Mouse (Mus musculus) ES-E14 (cell line): ENCODE data around the gene Adgrv1. TPM values are rescaled to one million over a fixed set of nuclear protein-coding genes. Genes with fewer than 3 reads are reported as not detected.
"Not testable (repeated sequence)": the region's sequence is repeated elsewhere in the genome, so short reads cannot be mapped to it uniquely, and the experiment has no call there.

Source experiments
- DNase-seq: peaks from one replicate; pipeline ENCODE4 v3.0.0-alpha.2; 2013; ENCODE audit warnings: low read depth, low spot score
- H3K27ac ChIP-seq: 2 replicates; pipeline ENCODE4 v1.5.1; 2012; ENCODE audit warnings: low read depth, mild to moderate bottlenecking, low read length, moderate library complexity, mixed read lengths; ENCODE audit not compliant: poor library complexity, insufficient read depth, severe bottlenecking
- H3K36me3 ChIP-seq: 2 replicates; pipeline ENCODE4 v1.6.1; 2012; ENCODE audit warnings: mild to moderate bottlenecking, low read length, moderate library complexity, mixed read lengths; ENCODE audit not compliant: control insufficient read depth, poor library complexity, insufficient read depth, severe bottlenecking
- H3K4me1 ChIP-seq, 2 experiments: fragments of 150-350 bp in 1 of 2; sonication (generic) in 1 of 2; 2 replicates each; pipeline ENCODE4 v1.6.1; 2012; ENCODE audit warnings: low read length in 2 of 2, mild to moderate bottlenecking in 1 of 2, mixed read lengths in 1 of 2; ENCODE audit not compliant: control insufficient read depth in 2 of 2, insufficient read depth in 2 of 2, poor library complexity in 1 of 2
- H3K4me3 ChIP-seq, 2 experiments: fragments of 150-350 bp in 1 of 2; sonication (generic) in 1 of 2; 2 replicates each; pipeline ENCODE4 v1.5.1; 2012; ENCODE audit warnings: low read length in 2 of 2, low read depth in 1 of 2, mild to moderate bottlenecking in 1 of 2, mixed read lengths in 1 of 2; ENCODE audit not compliant: insufficient read depth in 1 of 2, poor library complexity in 1 of 2, severe bottlenecking in 1 of 2
- H3K9ac ChIP-seq: 2 replicates; pipeline ENCODE4 v1.6.1; 2012; ENCODE audit warnings: low read depth, mild to moderate bottlenecking, low read length, mixed read lengths; ENCODE audit not compliant: poor library complexity, insufficient read depth, severe bottlenecking
- H3K9me3 ChIP-seq: fragments of 150-350 bp; sonication (generic); 2 replicates; pipeline ENCODE4 v1.6.1; 2012; ENCODE audit warnings: low read depth, mild to moderate bottlenecking, low read length; ENCODE audit not compliant: control insufficient read depth, insufficient read depth
- CHD2 ChIP-seq: IDR thresholded peaks from 2 replicates; pipeline ENCODE4 v1.6.1; 2014; ENCODE audit warnings: mild to moderate bottlenecking, low read depth, low read length, inconsistent platforms
- HCFC1 ChIP-seq: IDR thresholded peaks from 2 replicates; pipeline ENCODE4 v1.6.1; 2012; ENCODE audit warnings: low read length, inconsistent platforms, borderline replicate concordance; ENCODE audit not compliant: insufficient read depth
- MAFK ChIP-seq: IDR thresholded peaks from 2 replicates; pipeline ENCODE4 v1.6.1; 2014; ENCODE audit warnings: mild to moderate bottlenecking, low read depth, low read length, inconsistent platforms; ENCODE audit not compliant: insufficient read depth
- ZC3H11A ChIP-seq: IDR thresholded peaks from 2 replicates; pipeline ENCODE4 v1.6.1; 2012; ENCODE audit warnings: low read depth, mild to moderate bottlenecking, inconsistent platforms, low read length, borderline replicate concordance
- ZNF384 ChIP-seq: IDR thresholded peaks from 2 replicates; pipeline ENCODE4 v1.6.1; 2012; ENCODE audit warnings: low read depth, low read length, inconsistent platforms
- in situ Hi-C, 2 experiments: fragments of 600-800 bp; cut with MboI; formaldehyde crosslinking; loops; one replicate each; pipeline ENCODE4 v1.15.1; 2025; ENCODE audit warnings: low sequenced_read_pairs in 2 of 2, inconsistent platforms in 1 of 2; ENCODE audit not compliant: unreplicated experiment in 2 of 2
- total RNA-seq: library from RNA; depleted of rRNA; stranded (reverse); fragments of 300-350 nt; gene quantifications from 2 replicates; pipeline ENCODE4 v1.2.3, GENCODE M21; 2012

The Adgrv1 gene
- total RNA-seq, 1 experiment = 22.0 TPM

GRCm38 (mm10) chr13:81628631-81629190, 4.2 kb downstream of the Adgrv1 start:
- Histone ChIP-seq H3K9me3 (no peaks in the 10 kb centered on the region), H3K36me3 (no peaks in the 10 kb centered on the region), H3K4me1 (peaks cover 2 to 3% of the 10 kb centered on the region in 2 experiments; a peak in 1 of 4 replicates), H3K9ac (no peak overlapping the region), H3K4me3 (no peak overlapping the region), H3K27ac (no peak overlapping the region)
- in situ Hi-C loops = no loop called here
- TF ChIP-seq ZNF384 (no peak), HCFC1 (no peak), MAFK (no peak), ZC3H11A (no peak), CHD2 (no peak)
- no peak for DNase-seq

- H3K27ac ChIP-seq, H3K4me1 ChIP-seq, H3K36me3 ChIP-seq, in situ Hi-C loops, H3K4me3 ChIP-seq, DNase-seq, H3K9ac ChIP-seq, H3K9me3 ChIP-seq: not testable (repeated sequence)
Observed at GRCm38 (mm10) chr13:81627861-81628260, 5.1 kb downstream of the Adgrv1 start.

GRCm38 (mm10) chr13:81610349-81610748, 22.6 kb downstream of the Adgrv1 start:
- Histone ChIP-seq H3K4me3 (no peak overlapping the region), H3K4me1 (no peaks in the 10 kb centered on the region), H3K36me3 (no peaks in the 10 kb centered on the region), H3K27ac (no peak overlapping the region), H3K9me3 (no peaks in the 10 kb centered on the region), H3K9ac (no peak overlapping the region)
- in situ Hi-C loops = no loop called here
- no peak for TF ChIP-seq HCFC1
- TF ChIP-seq ZC3H11A = no peak
- no peak for TF ChIP-seq MAFK
- no peak for TF ChIP-seq CHD2
- no peak for DNase-seq

- H3K36me3 ChIP-seq = no peaks in the 10 kb centered on the region
- DNase-seq = no peak
- in situ Hi-C loops = no loop called here
- no peaks in the 10 kb centered on the region for H3K9me3 ChIP-seq
- no peak overlapping the region for H3K9ac ChIP-seq
- no peak for TF ChIP-seq CHD2
- no peak for TF ChIP-seq HCFC1
- no peak for TF ChIP-seq ZC3H11A
- TF ChIP-seq MAFK = no peak
- no peak for TF ChIP-seq ZNF384
- no peak overlapping the region for H3K4me3 ChIP-seq
- H3K27ac ChIP-seq = no peak overlapping the region
- no peaks in the 10 kb centered on the region for H3K4me1 ChIP-seq
Observed at GRCm38 (mm10) chr13:81606991-81607390, 26.0 kb downstream of the Adgrv1 start.

GRCm38 (mm10) chr13:81596910-81597607, 35.9 kb downstream of the Adgrv1 start:
- no peak overlapping the region for H3K9ac ChIP-seq
- H3K4me3 ChIP-seq = no peak overlapping the region
- H3K36me3 ChIP-seq = no peaks in the 10 kb centered on the region
- no peak overlapping the region for H3K27ac ChIP-seq
- no peaks in the 10 kb centered on the region for H3K4me1 ChIP-seq
- in situ Hi-C loops = no loop called here
- DNase-seq = no peak
- H3K9me3 ChIP-seq = no peaks in the 10 kb centered on the region
- no peak for TF ChIP-seq HCFC1
- no peak for TF ChIP-seq ZNF384
- no peak for TF ChIP-seq CHD2
- TF ChIP-seq ZC3H11A = no peak
- TF ChIP-seq MAFK = no peak
